Mouse (Mus musculus): Measurements from ENCODE around the gene Sox18. TPM values are rescaled to one million over a fixed set of nuclear protein-coding genes. Genes with fewer than 3 reads are reported as not detected.

Gene Sox18
- total and polyA plus RNA-seq, 3 experiments = 0.04 TPM; not detected in 2

- TF ChIP-seq UBTF (IDR thresholded peaks at IDR 0.05; ENCODE audit: borderline replicate concordance, insufficient read depth, low read depth, low read length) = no peak
- TF ChIP-seq POLR2AphosphoS2 (IDR thresholded peaks at IDR 0.05; ENCODE audit: low read length) = no peak
- no peak for TF ChIP-seq POLR2A (IDR thresholded peaks at IDR 0.05; ENCODE audit: control insufficient read depth in 1 of 2, insufficient read depth in 1 of 2, low read depth in 1 of 2, low read length in 2 of 2, poor library complexity in 1 of 2)
- TF ChIP-seq CTCF (IDR thresholded peaks at IDR 0.05 in 2 of 3, conservative IDR thresholded peaks at IDR 0.05 in 1 of 3; ENCODE audit: control insufficient read depth in 1 of 3, insufficient read depth in 1 of 3, low read depth in 2 of 3, low read length in 3 of 3, poor library complexity in 1 of 3, severe bottlenecking in 1 of 3) = no peak
- no peak for TF ChIP-seq MAFK (IDR thresholded peaks at IDR 0.05; ENCODE audit: borderline replicate concordance, low read depth, low read length)
- DNase-seq (ENCODE audit: low read depth, low spot score) = no peak
- peaks cover 2 to 10% of the 10 kb centered on the region in 2 experiments; a peak in 2 of 4 replicates for H3K4me1 ChIP-seq (ENCODE audit: control insufficient read depth in 1 of 2, insufficient read depth in 2 of 2, low read length in 2 of 2)
- no peak overlapping the region for H3K27ac ChIP-seq (ENCODE audit: control insufficient read depth, low read depth, low read length)
- H3K9me3 ChIP-seq (replicated peaks; ENCODE audit: insufficient read depth, low read length) = no peaks in the 10 kb centered on the region
- 0 out of 4 replicates have a peak, but pooled peaks cover 0 to 2% of the 10 kb centered on the region in 2 experiments for H3K36me3 ChIP-seq (ENCODE audit: control insufficient read depth in 1 of 2, insufficient read depth in 2 of 2, low read length in 2 of 2)
- no peaks in the 10 kb centered on the region for H3K79me2 ChIP-seq (ENCODE audit: control insufficient read depth, insufficient read depth, low read length, poor library complexity)
- no peak overlapping the region for H3K4me3 ChIP-seq (ENCODE audit: control insufficient read depth in 1 of 2, insufficient read depth in 1 of 2, low read depth in 2 of 2, low read length in 2 of 2)
- H3K9ac ChIP-seq (ENCODE audit: control insufficient read depth, low read depth, low read length, poor library complexity, severe bottlenecking) = no peak overlapping the region
- no peaks in the 10 kb centered on the region for H3K27me3 ChIP-seq (ENCODE audit: control insufficient read depth in 1 of 2, insufficient read depth in 2 of 2, low read length in 2 of 2)
These were observed 43.9 kb upstream of the Sox18 start for GRCm38 (mm10) chr2:181715382-181715781.

GRCm38 (mm10) chr2:181714903-181715326 is 43.5 kb upstream of the Sox18 start, which contains the start of gene Oprl1:
Oprl1 (plus strand) TSS chr2:181715016.
- no peaks in the 10 kb centered on the region for H3K9me3 ChIP-seq (replicated peaks; ENCODE audit: insufficient read depth, low read length)
- H3K4me1 ChIP-seq (ENCODE audit: control insufficient read depth in 1 of 2, insufficient read depth in 2 of 2, low read length in 2 of 2) = peaks cover 2 to 10% of the 10 kb centered on the region in 2 experiments; a peak in 2 of 4 replicates
- peak; percentile 72 for DNase-seq (ENCODE audit: low read depth, low spot score)
- H3K36me3 ChIP-seq (ENCODE audit: control insufficient read depth in 1 of 2, insufficient read depth in 2 of 2, low read length in 2 of 2) = 0 out of 4 replicates have a peak, but pooled peaks cover 0 to 2% of the 10 kb centered on the region in 2 experiments
- H3K27me3 ChIP-seq (ENCODE audit: control insufficient read depth in 1 of 2, insufficient read depth in 2 of 2, low read length in 2 of 2) = no peaks in the 10 kb centered on the region
- H3K27ac ChIP-seq (ENCODE audit: control insufficient read depth, low read depth, low read length) = no peak within 1 kb of the TSS
- peak within 1 kb of the TSS in 1 of 2 experiments; percentile 15; a peak in 1 of 4 replicates for H3K4me3 ChIP-seq (ENCODE audit: control insufficient read depth in 1 of 2, insufficient read depth in 1 of 2, low read depth in 2 of 2, low read length in 2 of 2)
- no peak within 1 kb of the TSS for H3K9ac ChIP-seq (ENCODE audit: control insufficient read depth, low read depth, low read length, poor library complexity, severe bottlenecking)
- peak; percentile 12; the same call in 1 of the 2 replicates for TF ChIP-seq GATA1 (IDR thresholded peaks at IDR 0.05; ENCODE audit: low read depth, low read length)
- TF ChIP-seq MXI1 (IDR thresholded peaks at IDR 0.05; ENCODE audit: low read depth, low read length) = no peak
- no peak for TF ChIP-seq KAT2A (conservative IDR thresholded peaks at IDR 0.05; ENCODE audit: low read depth, low read length)
- TF ChIP-seq RAD21 (IDR thresholded peaks at IDR 0.05; ENCODE audit: low read depth, low read length) = no peak
- no peak for TF ChIP-seq POLR2A (IDR thresholded peaks at IDR 0.05; ENCODE audit: control insufficient read depth in 1 of 2, insufficient read depth in 1 of 2, low read depth in 1 of 2, low read length in 2 of 2, poor library complexity in 1 of 2)
- peak; percentile 31; the same call in 1 of the 2 replicates for TF ChIP-seq NRF1 (IDR thresholded peaks at IDR 0.05; ENCODE audit: insufficient read depth, low read depth, low read length, poor library complexity, severe bottlenecking)
- TF ChIP-seq MAFK (IDR thresholded peaks at IDR 0.05; ENCODE audit: borderline replicate concordance, low read depth, low read length) = no peak
- 0 out of 4 replicates have a peak, but pooled peaks have one; percentile 5 to 7 for TF ChIP-seq EP300 (IDR thresholded peaks at IDR 0.05; ENCODE audit: low read depth in 1 of 2, low read length in 2 of 2)
- no peak for TF ChIP-seq E2F4 (IDR thresholded peaks at IDR 0.05; ENCODE audit: borderline replicate concordance, low read depth, low read length)
- peak; percentile 94 for TF ChIP-seq ZNF384 (IDR thresholded peaks at IDR 0.05; ENCODE audit: low read depth, low read length)
- TF ChIP-seq ETS1 (IDR thresholded peaks at IDR 0.05; ENCODE audit: low read depth, low read length) = no peak
- H3K79me2 ChIP-seq (ENCODE audit: control insufficient read depth, insufficient read depth, low read length, poor library complexity) = no peaks in the 10 kb centered on the region
